Mouse (Mus musculus) ES-CJ7 (cell line): ENCODE data around the gene Rsg1.

ENCODE experiments used
- DNase-seq: peaks from one replicate; pipeline ENCODE4 v3.0.0; 2011; ENCODE audit warnings: low read depth, low spot score

Rsg1 gene

GRCm38 (mm10) chr4:141246998-141247350 lies 33.2 kb downstream of the Rsg1 start:
- no peak for DNase-seq

- DNase-seq = peak; percentile 81
Measured at GRCm38 (mm10) chr4:141247776-141248613, 34.2 kb downstream of the Rsg1 start.

- peak; percentile 52 for DNase-seq
Measured at GRCm38 (mm10) chr4:141248614-141248978, 34.8 kb downstream of the Rsg1 start.

DNA sequence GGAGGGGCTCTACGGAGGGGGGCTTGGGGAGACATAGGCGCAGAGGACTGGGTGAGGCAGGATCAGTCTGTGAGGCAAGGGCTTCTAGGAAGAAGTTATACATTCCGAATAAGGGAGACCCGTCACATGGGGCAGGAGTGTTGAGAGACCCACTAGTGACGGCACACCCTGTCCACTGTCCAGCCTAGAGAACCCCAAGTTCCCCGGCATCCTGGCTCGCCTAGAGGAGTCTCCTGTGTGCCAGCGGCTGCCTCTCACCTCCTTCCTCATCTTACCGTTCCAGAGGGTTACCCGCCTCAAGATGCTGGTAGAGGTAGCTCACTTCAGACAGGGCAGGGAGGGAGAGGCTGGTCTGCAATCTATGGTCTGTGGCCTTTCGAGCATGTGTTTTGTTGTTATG lies 35.6 kb downstream of the Rsg1 start:
- DNase-seq = no peak

DNA sequence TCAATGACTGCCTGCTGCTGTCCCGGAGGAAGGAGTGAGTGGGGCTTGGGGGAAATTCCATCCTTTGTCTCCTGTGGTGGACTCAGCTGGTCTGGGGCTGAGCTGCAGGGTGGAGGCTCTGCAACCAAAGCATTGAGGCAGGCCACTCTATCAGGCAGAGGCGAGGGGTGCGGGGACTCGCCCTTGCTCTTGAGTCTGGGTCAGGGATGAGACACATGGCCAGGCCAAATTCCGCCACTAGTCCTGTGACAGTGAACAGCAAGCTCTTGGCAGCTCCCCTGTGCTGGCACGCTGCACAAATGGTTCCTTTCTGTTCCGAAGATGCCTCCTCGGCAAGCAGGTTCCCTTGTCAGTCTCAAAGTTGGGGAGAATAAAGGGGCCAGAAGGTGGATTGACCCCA lies 37.3 kb downstream of the Rsg1 start:
- no peak for DNase-seq

DNA sequence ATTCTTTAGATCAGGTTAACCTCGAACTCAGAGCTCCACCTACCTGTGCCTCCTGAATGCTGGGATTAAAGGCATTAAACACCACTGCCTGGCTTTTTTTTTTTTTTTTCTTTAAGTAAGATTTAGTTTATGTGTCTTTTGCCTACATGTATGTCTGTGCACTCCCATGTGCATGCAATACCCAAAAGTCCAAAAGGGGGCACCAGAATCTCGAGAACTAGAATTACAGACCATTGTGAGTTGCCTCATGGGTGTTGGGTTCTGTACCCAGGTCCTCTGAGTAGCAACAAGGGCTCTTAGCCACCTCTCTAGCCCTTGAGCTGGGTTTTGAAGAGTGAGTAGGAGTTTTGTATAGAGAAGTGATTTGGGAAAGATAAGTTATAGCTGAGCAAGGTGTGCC lies 38.9 kb downstream of the Rsg1 start:
- DNase-seq = no peak

- no peak for DNase-seq
Measured at GRCm38 (mm10) chr4:141254234-141254633, 40.5 kb downstream of the Rsg1 start.

DNA sequence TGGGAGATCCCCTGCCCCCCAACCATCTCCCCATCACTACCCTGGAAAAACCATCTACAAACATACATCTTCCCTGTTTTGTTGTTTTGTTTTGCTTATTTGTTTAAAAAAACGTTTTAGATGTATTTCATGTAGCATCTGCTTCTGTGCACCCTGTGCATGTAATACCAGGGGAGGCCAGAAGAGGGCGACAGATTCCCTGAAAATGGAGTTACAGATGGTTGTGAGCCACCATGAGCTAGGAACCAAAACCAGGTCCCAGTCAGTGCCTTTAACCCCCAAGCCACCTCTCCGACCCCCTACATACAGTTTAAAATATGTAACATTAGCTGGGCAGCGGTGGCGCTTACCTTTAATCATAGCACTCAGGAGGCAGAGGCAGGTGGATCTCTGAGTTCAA lies 43.7 kb downstream of the Rsg1 start:
- peak; percentile 70 for DNase-seq

GRCm38 (mm10) chr4:141259413-141259812 lies 45.7 kb downstream of the Rsg1 start:
- DNase-seq = no peak

DNA sequence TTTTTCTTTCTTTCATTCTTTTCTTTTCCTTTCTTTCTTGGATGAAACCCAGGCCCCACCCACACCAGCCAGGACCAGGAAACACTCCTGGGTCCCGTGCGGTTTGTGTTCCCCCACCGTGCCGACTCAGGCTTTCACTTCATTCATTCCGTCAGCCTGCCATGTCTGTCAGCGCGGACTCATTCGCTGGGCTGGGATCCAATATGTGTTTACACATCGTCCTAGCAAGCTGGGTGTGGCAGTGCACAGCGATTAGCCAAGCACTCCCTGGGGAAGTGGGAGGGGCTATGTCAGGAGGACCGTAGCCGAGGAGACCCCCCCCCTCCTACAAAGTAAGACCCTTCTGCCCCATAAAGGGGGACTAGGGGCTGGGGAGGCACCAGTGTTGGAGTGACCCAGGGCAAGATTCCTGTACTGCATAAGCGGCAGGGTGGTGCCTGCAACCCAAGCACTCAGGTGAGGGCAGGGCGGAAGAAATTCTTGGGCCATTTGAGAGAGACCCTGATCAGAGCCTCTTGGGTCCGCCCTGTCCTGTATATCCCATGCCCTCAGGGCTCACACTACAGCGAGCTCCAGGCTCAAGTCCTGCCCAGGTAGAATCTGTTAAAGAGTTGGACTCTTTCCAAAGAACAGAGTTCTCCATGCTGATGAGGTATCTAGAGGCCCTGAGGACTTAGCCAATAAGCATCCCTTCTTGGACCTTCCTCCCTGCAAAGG lies 46.4 kb downstream of the Rsg1 start:
- DNase-seq = peak; percentile 77

GRCm38 (mm10) chr4:141262906-141263637 lies 49.3 kb downstream of the Rsg1 start:
- DNase-seq = no peak

- DNase-seq = no peak
Measured at GRCm38 (mm10) chr4:141265979-141266637, 52.4 kb downstream of the Rsg1 start.

- DNase-seq = no peak
Measured at GRCm38 (mm10) chr4:141267250-141267649, 53.5 kb downstream of the Rsg1 start.

DNA sequence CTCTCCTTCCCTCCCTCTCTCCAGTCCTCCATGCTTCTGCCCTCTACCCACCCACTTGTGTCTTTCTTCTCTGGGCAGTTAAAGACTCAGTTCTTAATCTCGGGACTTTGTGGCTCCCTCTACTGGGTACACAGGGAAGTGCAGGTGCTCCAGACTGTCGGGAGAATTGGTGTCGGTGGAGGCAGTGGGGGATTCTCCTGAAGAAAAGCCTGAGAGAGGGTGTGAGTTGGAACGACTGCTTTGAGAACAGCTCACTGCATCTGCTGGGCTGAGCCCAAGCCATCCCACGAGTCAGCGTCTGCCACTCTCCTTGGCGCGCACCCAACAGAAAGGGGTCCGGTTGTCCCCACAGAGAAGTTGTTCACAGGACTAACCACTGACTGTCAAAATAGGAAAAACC lies 54.1 kb downstream of the Rsg1 start:
- peak; percentile 86 for DNase-seq

DNA sequence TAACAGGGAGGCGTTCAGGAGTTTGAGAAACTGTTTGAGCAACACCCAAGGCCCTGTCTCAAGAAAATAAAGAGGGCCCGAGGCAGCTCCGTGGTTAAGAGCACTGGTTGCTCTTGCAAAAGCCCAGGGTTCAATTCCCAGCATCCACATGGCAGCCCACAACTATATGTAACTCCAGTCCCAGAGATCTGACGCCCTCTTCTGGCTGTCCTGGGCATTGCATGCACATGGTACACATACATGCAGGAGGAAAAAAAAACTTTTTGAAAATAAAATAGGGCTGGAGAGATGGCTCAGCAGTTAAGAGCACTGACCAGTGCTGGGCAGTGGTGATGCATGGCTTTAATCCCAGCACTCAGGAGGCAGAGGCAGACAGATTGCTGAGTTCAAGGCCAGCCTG lies 54.6 kb downstream of the Rsg1 start:
- DNase-seq = peak; percentile 68

DNA sequence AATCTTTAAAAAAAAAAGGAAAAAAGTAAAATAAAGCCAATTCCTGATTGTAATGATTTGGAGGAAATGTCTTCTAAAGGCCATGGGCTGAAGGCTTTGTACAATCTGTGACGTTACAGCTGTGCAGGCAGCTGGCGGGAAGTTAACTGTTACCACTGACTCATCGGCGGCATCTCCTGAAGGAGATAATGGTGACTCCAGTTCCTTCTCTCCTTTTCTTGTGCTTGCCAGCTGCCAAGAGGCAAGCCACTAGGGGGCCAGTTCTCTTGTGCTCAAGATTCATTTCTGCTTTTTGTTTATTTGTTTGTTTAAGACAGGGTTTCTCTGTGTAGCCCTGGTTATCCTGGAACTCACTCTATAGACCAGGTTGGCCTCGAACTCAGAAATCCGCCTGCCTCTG lies 55.3 kb downstream of the Rsg1 start:
- peak; percentile 37 for DNase-seq

DNA sequence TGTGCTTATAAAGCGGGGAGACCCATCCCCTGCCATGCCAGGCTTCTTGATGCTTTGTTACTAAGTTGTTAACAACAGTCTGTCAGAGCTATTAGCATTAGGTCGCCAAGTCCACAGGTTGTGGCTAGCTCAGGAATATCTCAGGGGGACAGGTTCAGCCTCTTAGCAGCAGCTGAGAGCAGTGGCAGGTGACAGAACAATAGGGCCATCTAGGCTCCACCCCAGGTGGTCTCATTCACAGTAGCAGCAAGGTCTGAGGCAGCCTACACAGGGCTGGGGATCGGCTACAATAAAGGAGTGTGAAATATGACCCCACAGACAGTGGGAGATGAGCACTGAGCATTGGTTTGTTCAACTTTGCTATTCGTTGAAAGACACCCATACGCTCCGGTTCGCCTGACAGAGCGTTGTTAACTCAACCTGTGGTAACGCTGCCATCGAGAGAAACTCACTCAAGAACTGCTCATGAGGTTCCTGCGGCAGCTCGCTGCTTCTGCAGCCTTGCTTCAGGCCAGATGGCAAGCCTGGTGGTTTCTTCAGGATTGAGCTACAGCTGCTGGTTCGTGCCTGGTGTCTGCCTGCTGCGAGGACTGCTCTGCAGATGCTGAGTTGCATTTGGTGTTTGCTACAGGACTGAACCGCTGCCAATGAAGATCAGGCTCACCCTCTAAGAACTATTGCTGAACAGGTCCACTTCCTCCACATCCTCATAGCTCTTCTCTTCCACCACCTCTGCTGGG lies 56.6 kb downstream of the Rsg1 start:
- DNase-seq = peak; percentile 78

DNA sequence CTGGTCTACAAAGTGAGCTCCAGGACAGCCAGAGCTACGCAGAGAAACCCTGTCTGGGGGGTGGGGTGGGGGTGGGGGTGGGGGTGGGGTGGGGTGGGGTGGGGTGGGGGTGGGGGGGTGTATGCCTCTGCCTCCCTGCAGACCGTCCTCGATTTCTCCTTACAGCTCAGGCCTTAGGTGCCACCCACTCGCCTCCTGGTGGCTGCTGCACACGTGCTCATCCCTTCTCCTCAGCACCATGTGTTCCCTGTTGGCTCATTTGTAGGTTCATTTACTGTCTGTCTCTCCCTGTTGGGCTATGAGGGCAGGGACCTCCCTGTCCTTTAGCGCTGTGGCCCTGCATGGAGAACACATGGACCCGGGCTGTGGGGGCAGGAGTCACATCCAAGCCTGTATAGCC lies 57.5 kb downstream of the Rsg1 start:
- DNase-seq = peak; percentile 77

DNA sequence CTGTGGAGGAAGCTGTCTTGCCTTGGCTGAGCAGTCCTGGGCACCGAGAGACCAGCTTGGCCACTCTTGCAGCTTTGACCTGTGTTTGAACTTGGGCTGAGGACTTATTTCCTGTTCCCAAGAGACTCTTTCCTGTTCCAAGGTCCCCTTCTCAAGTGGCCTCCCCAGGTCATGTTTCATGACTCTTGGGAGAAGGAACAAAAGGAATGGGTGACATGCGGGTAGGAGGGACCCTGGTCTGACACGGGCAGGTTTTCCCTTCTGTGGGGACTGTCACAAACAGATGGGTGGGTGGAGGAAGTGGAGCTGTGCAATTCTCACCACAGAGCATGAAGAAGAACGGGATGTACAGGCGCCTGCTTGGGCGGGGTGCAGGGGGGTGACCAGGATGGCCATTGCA lies 58.0 kb downstream of the Rsg1 start:
- DNase-seq = no peak

DNA sequence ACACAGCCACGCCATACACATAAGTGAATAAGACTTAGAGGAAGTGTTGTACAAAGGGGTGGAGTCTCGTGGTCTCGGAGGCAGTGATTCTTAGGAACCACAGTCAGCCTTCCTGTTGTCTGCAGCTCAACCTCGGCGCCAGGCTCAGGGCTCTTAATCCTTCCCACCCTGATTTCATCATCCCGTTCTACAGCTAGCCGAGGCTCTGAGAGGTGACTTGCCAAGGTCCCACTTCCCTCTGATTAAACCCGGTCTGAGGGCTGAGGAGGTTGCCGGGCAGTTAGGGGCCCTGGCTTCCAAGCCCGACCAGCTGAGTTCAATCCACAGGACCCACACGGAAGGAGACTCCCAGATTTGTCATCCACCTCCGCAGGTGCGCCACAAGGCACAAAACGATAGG lies 59.1 kb downstream of the Rsg1 start:
- peak; percentile 34 for DNase-seq

DNA sequence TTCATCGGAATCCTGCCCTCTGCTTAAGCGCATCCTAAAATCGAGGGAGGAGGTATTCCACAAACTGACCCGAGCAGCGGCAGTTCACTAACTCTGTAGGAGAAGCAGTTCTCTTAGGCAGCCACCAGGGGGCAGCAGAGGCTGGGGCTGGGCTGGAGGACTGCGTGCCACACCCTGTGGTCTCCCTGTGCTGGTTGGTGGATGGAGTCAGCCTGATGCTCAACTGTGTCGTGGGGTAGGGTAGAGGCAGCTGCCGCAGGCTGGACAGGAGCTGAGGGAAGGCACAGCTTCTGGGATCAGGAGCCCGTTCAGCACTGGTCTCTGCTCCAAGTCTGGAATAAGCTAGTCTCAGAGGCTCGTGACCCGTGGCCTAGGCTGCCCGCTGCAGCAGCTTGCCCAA lies 59.5 kb downstream of the Rsg1 start:
- DNase-seq = peak; percentile 92
